Mouse (Mus musculus): Measurements from ENCODE around the gene Rtkn2. TPM values are rescaled to one million over a fixed set of nuclear protein-coding genes. Genes with fewer than 3 reads are reported as not detected.

The Rtkn2 gene
- 1 to 10 TPM; 5.3 to 6.1 TPM for total RNA-seq (2023)

DNA sequence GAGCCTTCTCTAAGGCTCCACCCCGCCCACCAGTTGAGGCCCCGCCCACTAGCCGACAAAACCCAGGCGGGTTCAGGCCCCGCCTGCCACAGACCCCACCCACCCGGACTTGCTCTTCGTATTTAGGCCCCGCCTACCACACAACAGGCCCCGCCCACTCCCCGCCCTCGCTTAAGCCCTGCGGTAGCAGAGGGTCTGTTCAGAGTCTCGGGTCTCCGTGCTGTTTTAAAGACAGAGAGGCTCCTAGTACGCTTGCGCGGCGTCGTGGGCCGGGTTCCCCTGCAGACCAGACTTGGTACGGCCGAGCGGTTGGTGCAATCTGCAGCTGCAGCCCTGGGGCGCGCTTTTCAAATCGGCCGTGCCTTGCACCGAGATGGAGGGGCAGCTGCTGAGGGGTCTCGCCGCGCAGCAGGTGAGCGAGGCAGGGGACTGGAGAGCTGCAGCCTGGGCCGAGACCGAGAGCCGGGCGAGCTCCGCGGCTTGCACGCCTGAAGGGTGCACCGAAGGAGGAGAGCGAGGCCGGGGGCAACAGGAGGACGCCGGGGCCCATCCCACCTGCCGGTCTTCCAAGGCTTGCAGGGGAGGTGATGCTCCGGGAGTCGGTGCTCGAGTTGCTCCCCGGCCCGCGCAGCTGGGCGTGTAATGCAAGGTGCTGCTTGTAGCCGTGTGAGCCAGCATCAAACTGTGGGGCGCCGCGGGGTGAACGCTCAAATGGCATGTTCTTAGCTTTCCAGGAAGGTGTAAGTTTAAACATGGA, at the start of gene Rtkn2:
TSS of gene Rtkn2 (plus strand) at position 170 of the 757 bp plus-strand sequence.

Other genes starting within 250 kb of the Rtkn2 start
- not detected for gene Zfp365, start 66.9 kb upstream of the Rtkn2 start, total RNA-seq (2023)